Mouse (Mus musculus) stomach, postnatal 0 days (tissue): ENCODE data around the gene Dcun1d4.

Experiments used
- CTCF ChIP-seq: IDR thresholded peaks from 2 replicates; pipeline ENCODE4 v1.5.1; 2016; ENCODE audit warnings: antibody characterized with exemption, low read depth, mild to moderate bottlenecking, moderate library complexity
- EP300 ChIP-seq: optimal IDR thresholded peaks from 2 replicates; pipeline ENCODE3; 2016; ENCODE audit warnings: antibody characterized with exemption

DNA sequence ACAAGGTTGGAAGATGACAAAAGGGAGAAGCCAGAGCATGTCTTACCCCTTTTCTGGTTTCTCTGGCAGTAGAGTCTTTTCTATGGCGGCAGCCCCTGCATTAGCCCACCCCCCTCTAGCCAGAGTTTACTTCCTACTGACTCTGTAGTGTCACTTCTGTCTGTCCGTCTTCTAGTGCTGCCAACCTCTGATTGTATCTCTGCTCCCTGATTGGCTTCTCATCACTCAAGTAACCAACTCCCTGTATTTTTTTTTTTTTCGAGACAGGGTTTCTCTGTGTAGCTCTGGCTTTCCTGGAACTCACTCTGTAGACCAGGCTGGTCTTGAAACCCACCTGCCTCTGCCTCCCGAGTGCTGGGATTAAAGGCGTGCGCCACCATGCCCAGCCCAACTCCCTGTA is 48.0 kb upstream of the Dcun1d4 start:
- no peak for TF ChIP-seq EP300
- no peak for TF ChIP-seq CTCF
